Mouse (Mus musculus) ES-Bruce4 (cell line): ENCODE data around the gene Tnfrsf17. TPM values are rescaled to one million over a fixed set of nuclear protein-coding genes. Genes with fewer than 3 reads are reported as not detected.
"Not testable (repeated sequence)": the region's sequence is repeated elsewhere in the genome, so short reads cannot be mapped to it uniquely, and the experiment has no call there.

Experiments
- H3K27ac ChIP-seq: 2 replicates; pipeline ENCODE4 v1.5.1; 2012; ENCODE audit warnings: low read length, inconsistent platforms; ENCODE audit not compliant: insufficient read depth
- H3K27me3 ChIP-seq: 2 replicates; pipeline ENCODE4 v1.6.1; 2012; ENCODE audit warnings: mild to moderate bottlenecking, low read length, inconsistent platforms; ENCODE audit not compliant: control insufficient read depth, poor library complexity, insufficient read depth, severe bottlenecking
- H3K36me3 ChIP-seq: 2 replicates; pipeline ENCODE4 v1.6.1; 2012; ENCODE audit warnings: inconsistent platforms, mild to moderate bottlenecking, low read length, moderate library complexity; ENCODE audit not compliant: control insufficient read depth, poor library complexity, insufficient read depth, severe bottlenecking
- H3K4me1 ChIP-seq: one replicate; pipeline ENCODE4 v1.8.1; 2011; ENCODE audit warnings: low read length; ENCODE audit not compliant: control insufficient read depth, insufficient read depth
- H3K4me3 ChIP-seq: 2 replicates; pipeline ENCODE4 v1.5.1; 2011; ENCODE audit warnings: low read depth, mild to moderate bottlenecking, low read length
- H3K9ac ChIP-seq: 2 replicates; pipeline ENCODE4 v1.6.1; 2012; ENCODE audit warnings: low read depth, mild to moderate bottlenecking, inconsistent platforms; ENCODE audit not compliant: poor library complexity, severe bottlenecking
- H3K9me3 ChIP-seq: replicated peaks from 2 replicates; pipeline ENCODE4 v1.6.1; 2012; ENCODE audit warnings: mild to moderate bottlenecking, low read length, inconsistent platforms; ENCODE audit not compliant: control insufficient read depth, poor library complexity, insufficient read depth, severe bottlenecking
- CTCF ChIP-seq: IDR thresholded peaks from one replicate; pipeline ENCODE4 v1.8.1; 2011; ENCODE audit warnings: low read depth, low read length
- EP300 ChIP-seq: IDR thresholded peaks from 2 replicates; pipeline ENCODE4 v1.6.1; 2011; ENCODE audit warnings: low read depth, low read length; ENCODE audit not compliant: insufficient read depth
- POLR2A ChIP-seq: IDR thresholded peaks from one replicate; pipeline ENCODE4 v1.8.1; 2011; ENCODE audit warnings: low read length; ENCODE audit not compliant: insufficient read depth
- polyA plus RNA-seq: library from polyadenylated mRNA; stranded (reverse); fragments of >200 nt; gene quantifications from 2 replicates; pipeline ENCODE4 v1.2.4, GENCODE M21; 2011; ENCODE audit warnings: low read depth; ENCODE audit not compliant: missing spikeins, insufficient read depth, insufficient read length

Gene Tnfrsf17
- polyA plus RNA-seq, 1 experiment: not detected

DNA sequence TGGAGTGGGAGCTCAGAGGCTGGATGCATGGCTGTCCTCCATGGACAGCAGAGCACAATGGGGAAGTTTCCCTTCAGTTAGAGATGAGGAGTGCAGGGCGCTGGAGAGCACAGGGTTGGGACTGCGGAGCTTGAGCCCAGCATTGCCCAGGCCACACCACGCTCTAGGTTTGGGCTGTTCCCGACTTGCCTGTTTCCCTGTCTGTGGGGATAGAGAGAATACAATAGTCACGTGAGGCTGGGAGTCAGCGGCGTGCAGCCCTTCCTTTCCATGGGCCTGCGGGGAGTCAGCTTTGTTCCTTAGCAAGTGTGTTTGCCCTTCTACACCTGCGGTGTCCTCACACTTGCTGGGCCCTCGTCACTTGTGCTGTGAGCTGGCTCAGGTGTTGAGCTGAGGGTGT is 46.3 kb downstream of the Tnfrsf17 start:
- H3K9me3 ChIP-seq: no peaks in the 10 kb centered on the region
- no peaks in the 10 kb centered on the region for H3K27me3 ChIP-seq
- H3K27ac ChIP-seq: peak overlapping the region; percentile 91
- TF ChIP-seq EP300 (peak; percentile 97), POLR2A (no peak)
- no peaks in the 10 kb centered on the region for H3K36me3 ChIP-seq
- H3K9ac ChIP-seq: peak overlapping the region; percentile 29
- peaks cover 13% of the 10 kb centered on the region for H3K4me1 ChIP-seq
- peak overlapping the region; percentile 7 for H3K4me3 ChIP-seq

DNA sequence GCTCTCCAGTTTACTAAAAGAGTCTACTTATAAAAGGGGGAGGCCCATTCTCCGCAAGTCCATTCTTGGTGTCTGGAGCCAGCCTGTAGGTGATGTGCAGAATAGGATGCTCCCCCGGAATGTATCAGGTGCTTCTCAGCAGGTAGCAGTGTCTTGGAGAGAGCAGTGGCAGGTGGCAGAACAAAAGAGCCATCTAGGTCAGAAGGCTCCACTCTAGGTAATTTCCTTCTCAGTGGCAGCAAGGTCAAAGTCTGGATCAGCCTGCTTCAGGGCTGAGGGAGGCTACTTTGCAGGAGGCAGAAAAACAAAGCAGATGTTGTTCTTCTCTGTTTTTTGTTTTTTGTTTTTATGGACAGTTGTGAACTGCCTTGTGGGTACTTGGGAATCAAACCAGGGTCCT is 47.0 kb downstream of the Tnfrsf17 start:
- H3K4me3 ChIP-seq, H3K27me3 ChIP-seq, H3K9ac ChIP-seq, H3K36me3 ChIP-seq, H3K9me3 ChIP-seq: not testable (repeated sequence)
- peak; percentile 99; the same call in 1 of the 2 replicates for TF ChIP-seq EP300
- Histone ChIP-seq H3K27ac (peak overlapping the region; percentile 96), H3K4me1 (peaks cover 13% of the 10 kb centered on the region)

DNA sequence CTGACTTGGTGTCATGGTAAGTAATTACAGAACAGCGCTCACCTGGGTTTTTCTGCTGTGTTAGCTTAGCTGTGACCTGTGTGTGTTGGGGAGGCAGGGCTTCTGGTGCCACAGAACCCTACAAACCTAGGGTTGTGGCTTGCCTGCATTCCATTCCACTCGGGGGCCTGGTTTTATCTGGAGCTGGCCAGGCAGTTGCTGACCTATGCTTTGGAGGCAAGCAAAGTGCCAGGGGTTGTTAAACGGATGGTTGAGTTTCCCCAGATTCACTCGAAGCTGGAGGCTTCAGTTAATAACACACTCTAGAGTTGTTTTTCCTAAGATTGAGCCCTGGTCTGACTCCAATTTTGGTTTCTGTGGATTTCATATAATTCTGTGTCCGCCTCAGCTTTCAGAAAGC is 52.0 kb downstream of the Tnfrsf17 start:
- no peak for TF ChIP-seq CTCF
- TF ChIP-seq EP300: no peak
- no peak for TF ChIP-seq POLR2A
- H3K9ac ChIP-seq: no peak overlapping the region
- H3K4me1 ChIP-seq: no peaks in the 10 kb centered on the region
- no peak overlapping the region for H3K27ac ChIP-seq
- no peaks in the 10 kb centered on the region for H3K27me3 ChIP-seq
- no peaks in the 10 kb centered on the region for H3K9me3 ChIP-seq
- no peak overlapping the region for H3K4me3 ChIP-seq
- H3K36me3 ChIP-seq: no peaks in the 10 kb centered on the region

DNA sequence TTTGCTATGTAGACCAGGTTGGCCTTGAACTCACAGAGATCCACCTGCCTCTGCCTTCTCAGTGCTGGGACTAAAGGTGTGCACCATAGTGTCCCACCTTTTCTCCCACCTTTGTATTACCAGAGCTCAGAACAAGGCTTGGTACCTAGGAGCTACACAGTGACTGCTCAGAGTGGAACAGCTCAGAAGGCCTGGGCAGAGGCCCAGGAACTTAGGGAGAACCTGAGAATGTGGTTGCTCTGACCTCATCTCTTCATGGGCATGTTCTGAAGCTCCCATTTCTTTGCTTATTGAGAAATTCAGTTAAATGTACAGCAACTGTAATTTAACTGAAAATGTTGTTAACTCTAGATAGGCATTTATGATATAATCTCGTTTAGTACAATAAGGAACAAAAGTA is 53.2 kb downstream of the Tnfrsf17 start:
- H3K27me3 ChIP-seq: no peaks in the 10 kb centered on the region
- H3K4me1 ChIP-seq: no peaks in the 10 kb centered on the region
- no peak overlapping the region for H3K9ac ChIP-seq
- H3K4me3 ChIP-seq: no peak overlapping the region
- H3K36me3 ChIP-seq: no peaks in the 10 kb centered on the region
- no peak overlapping the region for H3K27ac ChIP-seq
- no peaks in the 10 kb centered on the region for H3K9me3 ChIP-seq
- no peak for TF ChIP-seq CTCF

DNA sequence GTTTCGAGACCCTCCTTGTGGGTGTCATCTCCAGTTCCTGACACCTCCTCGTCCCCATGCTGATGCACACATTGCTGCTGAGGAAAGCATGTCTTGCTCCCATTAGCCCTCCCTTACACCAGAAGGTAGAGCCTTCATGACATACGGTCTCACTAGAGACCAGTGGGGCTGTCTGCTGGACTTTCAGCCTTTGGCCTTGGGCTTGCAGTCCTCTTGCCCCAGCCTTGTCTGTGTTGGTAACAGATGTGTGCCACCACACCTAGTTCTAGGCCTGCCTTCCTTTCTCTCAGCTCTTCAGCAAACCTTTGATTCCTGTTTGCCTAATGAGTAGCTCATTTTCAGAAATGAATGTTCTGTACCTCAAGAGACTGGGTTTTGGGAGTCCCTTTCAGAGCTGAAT is 54.8 kb downstream of the Tnfrsf17 start:
- Histone ChIP-seq H3K4me3 (no peak overlapping the region), H3K9me3 (no peaks in the 10 kb centered on the region), H3K27me3 (no peaks in the 10 kb centered on the region), H3K36me3 (no peaks in the 10 kb centered on the region), H3K9ac (no peak overlapping the region), H3K27ac (no peak overlapping the region), H3K4me1 (no peaks in the 10 kb centered on the region)
- TF ChIP-seq CTCF (no peak), EP300 (no peak), POLR2A (no peak)

DNA sequence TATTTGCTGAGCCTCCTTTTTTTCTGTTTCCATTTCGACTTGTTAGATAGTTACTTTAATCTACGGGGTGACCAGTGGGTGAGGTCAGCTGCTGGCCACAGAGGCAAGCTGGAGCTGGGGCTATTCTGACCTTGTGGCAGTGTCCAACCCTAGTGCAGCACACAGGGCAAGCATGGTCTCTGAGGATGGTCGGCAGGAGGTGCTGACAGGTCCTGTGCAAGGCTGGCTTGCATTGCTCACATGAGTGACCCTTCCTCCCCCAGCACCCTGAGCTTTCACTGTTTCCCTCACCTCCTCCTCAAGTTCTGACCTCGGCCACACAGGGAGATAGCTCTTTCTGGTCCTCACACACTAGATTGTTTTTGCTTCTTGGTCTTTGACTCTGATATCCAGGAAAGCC is 55.5 kb downstream of the Tnfrsf17 start:
- Histone ChIP-seq H3K27ac (no peak overlapping the region), H3K27me3 (no peaks in the 10 kb centered on the region)
- TF ChIP-seq CTCF (no peak), POLR2A (no peak), EP300 (no peak)

More for the DNA sequence above, 55.5 kb downstream of the Tnfrsf17 start:
- H3K4me3 ChIP-seq: no peak overlapping the region
- no peaks in the 10 kb centered on the region for H3K36me3 ChIP-seq
- no peak overlapping the region for H3K9ac ChIP-seq
- no peaks in the 10 kb centered on the region for H3K4me1 ChIP-seq
- H3K9me3 ChIP-seq: no peaks in the 10 kb centered on the region
